Mouse (Mus musculus) layer of hippocampus, postnatal 14 days (tissue): Measurements from ENCODE around the gene Rab22a. TPM values are rescaled to one million over a fixed set of nuclear protein-coding genes. Genes with fewer than 3 reads are reported as not detected.
"Not testable (repeated sequence)": the region's sequence is repeated elsewhere in the genome, so short reads cannot be mapped to it uniquely, and the experiment has no call there.

ENCODE experiments used
- DNase-seq, 2 experiments: peaks; one replicate each; pipeline ENCODE4 v3.0.0; 2021 to 2022; ENCODE audit warnings: low spot score in 2 of 2, mixed read lengths in 1 of 2
- total RNA-seq, 2 experiments: library from RNA; stranded (reverse); gene quantifications; 2 replicates each; pipeline ENCODE4 v1.2.3; 2021

Gene Rab22a
- total RNA-seq, 2 experiments from 2014 or later: 24.4 to 25.6 TPM

DNA sequence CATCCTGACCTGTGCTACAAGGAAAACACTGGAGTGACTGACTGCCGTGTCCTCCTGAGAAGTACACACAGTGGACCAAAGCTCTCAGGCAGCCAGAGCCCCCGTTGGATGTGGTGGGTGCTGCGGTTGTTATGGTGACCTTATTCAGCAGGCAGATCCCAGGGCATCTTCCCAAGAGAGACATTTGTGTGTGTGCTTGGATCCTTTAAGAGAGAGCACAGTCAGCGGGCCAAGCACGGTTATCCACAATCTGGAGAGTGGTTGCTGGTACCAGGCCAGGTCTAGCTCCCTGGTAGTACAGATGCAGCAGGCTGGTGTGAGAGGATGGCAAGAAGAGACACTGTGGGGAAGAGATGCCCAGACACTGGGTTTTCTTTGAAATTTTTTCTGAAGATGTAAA, 57.4 kb downstream of the Rab22a start:
- peak; percentile 26 to 35 for DNase-seq

- not testable (repeated sequence) for DNase-seq
Observed at GRCm38 (mm10) chr2:173719115-173719514, 59.6 kb downstream of the Rab22a start, which contains the start of gene 1700010B08Rik. Gene 1700010B08Rik, plus strand, starts transcription at chr2:173719415.

DNA sequence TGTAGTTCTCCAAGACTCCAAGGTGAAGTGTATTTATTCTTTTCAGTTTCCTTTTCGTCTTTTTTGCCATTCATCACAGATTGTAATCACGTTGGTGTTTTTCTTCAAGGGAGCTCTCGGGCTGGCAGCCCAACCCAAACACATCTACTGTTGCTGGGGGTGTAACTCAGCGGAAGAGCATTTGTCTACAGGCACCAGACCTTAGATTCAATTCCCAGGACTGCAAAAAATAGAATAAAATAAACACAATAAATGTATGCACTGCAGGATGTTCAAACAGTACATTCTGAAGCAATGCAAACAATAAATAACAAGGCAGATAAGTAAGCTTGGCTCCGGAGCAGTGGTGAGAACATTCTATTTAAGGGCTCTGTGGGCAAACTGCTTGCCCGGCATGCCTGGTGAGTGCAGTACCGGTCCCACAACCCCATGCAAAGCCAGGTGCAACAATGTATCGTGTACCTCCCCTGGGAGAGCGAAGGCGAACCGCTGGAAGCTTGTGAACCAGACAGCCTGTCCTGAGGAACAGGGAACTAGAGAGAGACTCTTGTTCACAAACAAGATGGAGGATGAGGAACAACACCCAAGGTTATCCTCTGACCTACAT, 62.8 kb downstream of the Rab22a start:
- no peak for DNase-seq

DNA sequence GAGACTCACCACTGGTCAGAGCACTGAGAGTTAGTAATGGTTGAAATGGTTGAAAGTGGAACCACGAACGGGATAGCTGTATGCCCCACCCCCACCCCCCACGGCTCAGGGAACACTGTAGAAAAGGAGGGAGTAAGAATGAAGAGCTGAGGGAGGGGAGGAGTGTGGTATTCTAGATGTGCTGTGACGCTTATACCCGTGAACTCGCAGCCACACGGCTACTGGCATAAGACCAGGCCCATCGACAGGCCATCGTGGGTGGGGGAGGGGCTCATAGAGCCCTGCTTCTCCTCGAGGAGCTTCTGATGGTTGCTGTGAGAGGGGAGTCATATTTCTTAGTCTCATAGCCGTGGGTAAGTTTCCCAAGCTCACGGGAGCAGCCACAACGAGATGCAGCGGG, 64.8 kb downstream of the Rab22a start:
- DNase-seq: no peak

GRCm38 (mm10) chr2:173724940-173725807, 65.6 kb downstream of the Rab22a start:
- DNase-seq: no peak

GRCm38 (mm10) chr2:173725819-173726218, 66.3 kb downstream of the Rab22a start:
- no peak for DNase-seq

GRCm38 (mm10) chr2:173730444-173730966, 70.9 kb downstream of the Rab22a start:
- DNase-seq: peak in 1 of 2 experiments; percentile 38

GRCm38 (mm10) chr2:173734426-173734825, 74.9 kb downstream of the Rab22a start:
- DNase-seq: no peak

GRCm38 (mm10) chr2:173737222-173737989, 77.8 kb downstream of the Rab22a start, which contains the start of gene Vapb:
Gene Vapb, plus strand, starts transcription at chr2:173737511.
- peak; percentile 99 for DNase-seq

GRCm38 (mm10) chr2:173738232-173738631, 78.7 kb downstream of the Rab22a start:
- no peak for DNase-seq

- DNase-seq: no peak
Observed at GRCm38 (mm10) chr2:173739107-173739506, 79.5 kb downstream of the Rab22a start.

- DNase-seq: no peak
Observed at GRCm38 (mm10) chr2:173742090-173742489, 82.5 kb downstream of the Rab22a start.

- no peak for DNase-seq
Observed at GRCm38 (mm10) chr2:173742744-173743143, 83.2 kb downstream of the Rab22a start.

DNA sequence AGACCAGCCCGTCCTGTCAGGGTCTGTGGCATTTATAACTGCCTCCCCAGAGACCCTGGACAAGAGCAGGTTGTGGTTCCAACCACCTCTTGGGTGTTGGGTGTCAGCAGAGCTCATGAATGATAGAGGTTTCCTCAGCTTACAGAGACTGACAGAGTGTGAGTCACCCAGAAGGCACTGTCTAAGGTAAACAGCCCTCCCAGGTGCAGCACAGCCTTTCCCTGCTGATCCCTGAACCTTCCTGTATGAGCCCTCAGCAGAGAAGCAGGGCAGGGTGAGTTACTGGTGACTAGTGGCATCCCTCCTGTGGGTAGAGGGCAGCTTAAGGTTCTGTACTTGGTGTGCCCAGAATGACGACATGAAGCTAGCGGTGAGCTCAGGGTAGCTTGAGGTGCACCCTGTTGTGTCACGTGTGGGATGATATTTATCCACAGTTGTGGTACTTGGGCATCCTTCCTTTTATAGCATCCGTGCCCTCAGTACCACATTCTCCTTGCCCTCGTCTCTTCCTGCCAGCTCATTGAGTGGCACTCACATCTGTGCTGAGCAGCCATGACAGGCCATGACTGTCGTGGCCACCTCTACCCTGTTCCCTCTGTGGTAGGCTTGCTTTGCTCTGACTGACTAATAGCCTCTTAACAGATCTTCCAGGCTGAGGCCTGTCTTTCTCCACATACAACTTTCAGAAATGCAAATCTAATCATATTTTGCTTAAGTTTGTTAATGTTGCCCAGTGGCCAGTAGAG, 84.7 kb downstream of the Rab22a start:
- no peak for DNase-seq

GRCm38 (mm10) chr2:173748961-173749659, 89.5 kb downstream of the Rab22a start:
- DNase-seq: no peak

DNA sequence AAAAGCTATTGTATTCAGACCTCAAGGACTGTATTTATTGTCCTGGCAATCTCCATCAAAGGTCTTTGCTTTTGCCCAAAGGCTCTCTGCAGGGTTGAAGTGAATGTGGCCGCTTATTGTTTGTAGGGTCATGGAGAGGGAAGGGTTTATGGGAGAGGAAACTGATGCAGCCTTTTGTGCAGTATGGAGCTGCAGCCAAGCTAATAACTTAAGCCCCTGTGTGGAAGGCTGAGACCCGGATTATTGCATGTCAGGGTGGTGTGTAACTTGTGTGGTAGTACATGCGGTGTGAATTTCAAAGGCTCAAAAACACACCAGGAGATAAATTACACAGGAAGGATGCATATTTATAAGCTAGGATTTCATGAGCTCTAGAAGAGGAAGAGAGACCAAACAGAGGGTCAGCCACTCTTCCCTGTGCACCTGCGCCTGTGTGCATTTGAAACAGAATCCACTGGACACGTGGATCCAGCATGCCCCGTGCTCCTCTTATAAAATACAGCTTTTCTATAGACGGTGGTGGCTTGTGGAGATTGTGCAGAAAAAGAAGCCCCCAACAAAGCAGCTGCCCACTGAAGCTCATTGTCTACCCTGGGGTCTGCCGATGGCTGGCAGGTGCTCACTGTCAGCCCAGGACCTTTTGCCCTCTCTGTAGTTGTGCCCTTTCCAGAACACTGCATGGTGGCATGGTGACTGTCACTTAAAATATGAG, 96.0 kb downstream of the Rab22a start:
- DNase-seq: no peak
